Mouse (Mus musculus) layer of hippocampus, adult 9-11 months (tissue): ENCODE measurements around the gene Gtf2ird2.

Source experiments
- DNase-seq: peaks from one replicate; pipeline ENCODE4 v3.0.0; 2022

The Gtf2ird2 gene

DNA sequence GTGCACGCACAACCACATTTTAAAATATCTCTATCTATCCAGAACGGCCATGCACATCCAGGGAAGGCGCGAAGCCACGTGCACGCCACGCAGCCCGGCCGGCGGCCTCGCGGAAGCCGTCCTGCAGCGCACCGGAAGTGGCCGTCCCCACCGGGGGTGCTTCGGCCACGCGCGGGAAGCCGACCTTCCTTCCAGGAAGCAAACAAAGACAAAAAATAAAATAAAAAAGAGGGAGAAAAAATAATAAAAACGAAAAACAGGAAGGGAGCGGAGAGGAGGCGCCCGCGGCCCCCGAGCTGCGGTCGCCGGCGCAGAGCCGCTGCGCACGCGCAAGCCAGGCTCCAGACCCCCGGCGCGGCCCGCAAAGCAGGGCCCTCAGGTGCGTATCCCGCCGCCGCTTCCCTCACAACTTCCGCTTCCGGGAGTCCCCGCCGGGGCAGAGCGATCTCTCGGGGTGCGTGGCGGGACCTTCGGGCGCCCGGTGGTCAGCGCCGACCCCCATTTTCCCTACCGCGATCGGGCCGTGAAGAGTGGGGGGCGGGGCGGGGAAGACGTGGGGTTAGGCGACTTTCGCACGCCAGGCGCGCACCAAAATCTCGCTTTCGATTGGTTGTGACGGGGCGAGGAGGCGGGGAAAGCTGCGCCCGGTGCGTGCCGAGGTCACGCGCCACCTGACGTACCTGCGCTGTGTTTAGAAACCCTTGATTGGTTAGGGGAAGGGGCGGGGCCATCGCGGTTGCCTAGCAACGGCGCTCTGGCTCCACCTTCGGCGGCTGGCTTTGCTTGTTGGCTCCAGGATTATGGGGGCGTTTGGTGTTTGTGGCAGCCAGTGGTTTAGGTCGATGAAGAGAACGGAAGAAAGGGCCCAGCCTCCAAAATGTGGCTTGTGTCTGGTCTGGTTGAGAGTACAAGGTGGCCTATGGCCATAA lies at the start of gene Gtf2ird2:
Gene Gtf2ird2, plus strand, starts transcription at position 140 of the 929 bp plus-strand sequence.
- peak; percentile 99 for DNase-seq

DNA sequence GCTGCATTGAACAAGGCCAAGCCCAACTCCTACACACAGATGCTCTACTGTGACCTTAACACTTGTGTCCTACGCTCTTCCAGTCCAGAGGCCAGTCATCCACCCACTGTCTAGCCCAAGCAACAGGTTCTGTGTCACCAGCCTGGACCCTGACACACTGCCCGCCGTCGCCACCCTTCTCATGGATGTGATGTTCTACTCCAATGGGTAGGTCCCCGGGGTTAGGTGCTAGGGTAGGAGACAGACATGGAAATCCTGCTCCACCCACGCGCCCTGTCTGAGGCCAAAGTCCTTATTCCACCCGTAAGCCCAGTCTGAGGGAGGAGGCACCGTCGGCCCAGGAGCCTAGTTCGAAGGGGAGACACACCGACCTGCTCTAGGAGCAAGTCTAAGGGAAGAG lies 47.8 kb upstream of the Gtf2ird2 start:
- no peak for DNase-seq

DNA sequence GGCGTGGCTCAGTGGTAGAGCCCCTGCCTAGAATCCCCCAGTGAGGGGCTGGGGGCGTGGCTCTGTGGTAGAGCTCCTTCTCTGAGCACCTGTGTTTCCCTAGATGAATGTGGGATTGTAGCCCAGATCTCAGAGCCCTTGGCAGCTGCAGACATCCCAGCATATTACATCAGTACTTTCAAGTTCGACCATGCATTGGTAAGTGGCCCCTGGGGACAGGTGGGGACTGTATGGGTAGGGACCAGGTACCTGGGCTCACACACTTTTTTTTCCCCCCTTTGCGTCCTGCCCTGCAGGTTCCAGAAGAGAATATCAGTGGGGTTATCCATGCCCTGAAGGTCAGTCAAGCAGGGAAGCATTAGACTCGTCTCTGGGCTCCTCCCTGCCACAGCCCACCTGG lies 45.9 kb upstream of the Gtf2ird2 start:
- no peak for DNase-seq

DNA sequence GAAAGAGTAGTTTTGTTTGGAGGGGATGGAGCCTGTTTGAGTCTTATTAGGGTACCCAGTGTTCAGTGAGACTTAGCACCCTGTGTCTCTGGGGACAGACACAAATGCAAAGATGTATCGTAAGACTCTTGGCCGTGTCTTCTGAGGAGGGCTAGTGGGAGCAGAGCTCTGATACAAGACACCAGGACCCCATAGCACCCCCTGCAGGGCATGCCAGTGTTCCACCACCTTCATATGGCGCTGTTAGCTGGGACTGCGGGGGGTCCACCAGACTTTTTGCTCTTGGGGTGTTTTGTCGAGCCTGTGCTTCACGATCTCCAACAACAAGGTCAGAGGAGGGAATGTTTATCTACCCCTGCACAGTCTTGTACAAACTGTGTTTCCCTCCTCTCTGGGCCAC lies 44.4 kb upstream of the Gtf2ird2 start:
- DNase-seq, result no peak

DNA sequence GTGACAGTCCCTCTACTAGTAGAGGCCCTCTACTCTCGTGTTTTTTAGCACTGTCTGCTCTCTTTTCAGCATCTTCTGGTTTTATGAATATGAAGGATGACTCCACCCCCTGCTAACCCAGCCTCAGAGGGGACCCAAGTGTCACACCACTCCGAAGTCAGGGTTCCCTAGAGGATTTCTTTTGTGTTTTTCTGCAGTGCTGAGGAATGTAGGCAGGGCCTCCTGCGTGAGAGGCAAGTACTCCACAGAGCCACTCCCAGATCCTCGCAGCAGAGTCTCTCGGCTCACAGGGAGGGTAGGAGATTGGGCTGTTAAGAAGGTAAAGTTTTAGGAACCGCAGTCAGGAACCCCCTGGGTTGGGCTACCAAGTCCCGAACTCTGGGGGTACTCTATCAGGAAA lies 42.6 kb upstream of the Gtf2ird2 start:
- no peak for DNase-seq

DNA sequence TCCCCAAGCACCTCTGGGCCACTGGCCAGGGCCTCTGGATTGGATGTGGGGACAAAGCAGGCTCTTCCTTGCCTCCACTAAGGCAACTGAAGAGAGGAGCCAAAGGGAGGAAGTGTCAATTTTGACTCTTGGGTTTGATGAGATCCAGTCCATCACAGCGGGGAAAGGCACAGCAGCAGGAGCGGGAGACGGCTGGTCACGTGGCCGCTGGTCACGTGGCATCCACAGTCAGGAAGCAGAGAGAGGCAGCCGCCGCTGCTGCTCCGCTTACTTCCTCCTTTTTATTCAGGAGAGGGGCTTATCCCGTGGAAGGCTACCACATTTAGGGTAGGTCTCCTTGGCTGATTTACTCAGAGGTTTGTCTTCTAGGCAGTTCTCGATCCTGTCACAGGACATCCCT lies 41.4 kb upstream of the Gtf2ird2 start:
- no peak for DNase-seq

DNA sequence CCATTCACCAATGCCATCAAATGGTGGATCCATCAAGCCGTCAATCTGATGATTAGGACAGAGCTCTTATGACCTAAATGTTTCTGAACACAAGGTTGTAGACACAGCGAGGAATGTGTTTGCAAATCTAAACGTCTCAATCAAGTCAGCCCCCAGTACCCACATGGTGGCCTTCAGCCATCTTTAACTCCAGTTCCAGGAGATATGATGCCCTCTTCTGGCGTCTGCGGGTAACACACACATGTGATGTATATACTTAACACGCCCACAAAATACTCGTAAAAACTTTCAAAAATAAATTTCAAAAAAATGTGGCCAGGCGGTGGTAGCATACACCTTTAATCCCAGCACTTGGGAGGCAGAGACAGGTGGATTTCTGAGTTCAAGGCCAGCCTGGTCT lies 38.8 kb upstream of the Gtf2ird2 start:
- no peak for DNase-seq

DNA sequence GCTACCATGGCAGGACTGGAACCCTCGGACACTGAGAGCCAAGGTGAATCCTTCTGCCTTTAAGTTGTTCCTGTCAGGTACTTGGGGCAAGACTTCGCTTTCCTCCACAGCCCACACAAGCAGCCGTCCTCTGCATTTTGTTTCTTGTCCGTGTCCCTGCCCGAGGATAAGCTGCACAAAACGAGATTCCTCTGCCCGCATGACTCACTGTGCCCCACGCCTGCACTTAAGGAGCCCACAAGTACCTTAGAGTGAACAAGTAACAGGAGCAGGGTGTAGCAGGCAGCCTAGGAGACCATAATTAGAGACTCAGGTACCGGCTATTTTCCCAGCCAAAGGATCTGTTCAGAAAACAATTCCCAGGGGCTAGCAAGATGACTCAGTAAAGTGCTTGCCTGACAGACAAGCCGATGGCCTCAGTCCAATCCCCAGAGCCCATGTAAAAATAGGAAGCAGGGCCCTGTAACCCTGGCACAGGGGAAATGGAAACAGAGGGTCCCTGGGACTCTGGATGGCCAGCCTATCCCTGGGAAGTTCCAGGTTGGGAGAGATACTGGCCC lies 36.5 kb upstream of the Gtf2ird2 start:
- no peak for DNase-seq

DNA sequence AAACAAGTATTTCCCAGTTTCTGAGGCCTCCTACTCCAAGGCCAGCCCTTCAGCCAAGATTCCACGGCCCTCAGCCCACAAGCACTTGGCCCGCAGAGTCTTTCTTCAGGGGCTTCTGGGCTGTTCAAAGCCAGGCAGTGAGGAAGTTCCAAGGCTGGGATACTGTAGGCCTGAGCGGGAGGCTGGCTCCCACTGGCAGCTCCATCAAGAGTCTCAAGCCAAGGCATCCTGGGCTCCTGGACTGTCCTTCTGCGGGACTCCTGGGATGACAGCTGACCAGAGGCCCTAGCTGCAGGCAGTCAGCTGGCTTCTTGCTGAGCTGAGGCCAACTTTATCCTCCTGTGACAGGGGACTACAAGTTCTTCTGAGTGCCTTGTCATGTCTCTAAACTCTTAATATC lies 35.7 kb upstream of the Gtf2ird2 start:
- no peak for DNase-seq

DNA sequence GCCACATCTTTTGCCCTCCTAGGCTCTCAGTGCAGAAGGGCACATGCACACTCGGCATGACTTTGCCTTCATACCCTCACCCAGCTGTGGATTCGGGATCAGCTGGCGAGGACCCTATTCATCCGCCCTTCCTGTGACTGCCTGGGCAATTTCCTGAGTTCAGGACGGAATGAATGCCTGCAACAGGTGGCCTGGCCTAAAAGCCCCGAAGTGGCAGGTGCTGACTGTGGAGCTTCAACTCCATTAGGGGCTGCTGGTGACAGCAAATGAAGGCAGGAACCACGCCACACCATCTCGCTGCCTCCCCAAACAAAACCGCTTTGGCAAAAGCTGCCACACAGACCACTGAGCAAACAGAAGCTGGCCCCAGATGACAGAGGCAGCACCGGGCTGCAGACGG lies 31.9 kb upstream of the Gtf2ird2 start:
- DNase-seq, result no peak

DNA sequence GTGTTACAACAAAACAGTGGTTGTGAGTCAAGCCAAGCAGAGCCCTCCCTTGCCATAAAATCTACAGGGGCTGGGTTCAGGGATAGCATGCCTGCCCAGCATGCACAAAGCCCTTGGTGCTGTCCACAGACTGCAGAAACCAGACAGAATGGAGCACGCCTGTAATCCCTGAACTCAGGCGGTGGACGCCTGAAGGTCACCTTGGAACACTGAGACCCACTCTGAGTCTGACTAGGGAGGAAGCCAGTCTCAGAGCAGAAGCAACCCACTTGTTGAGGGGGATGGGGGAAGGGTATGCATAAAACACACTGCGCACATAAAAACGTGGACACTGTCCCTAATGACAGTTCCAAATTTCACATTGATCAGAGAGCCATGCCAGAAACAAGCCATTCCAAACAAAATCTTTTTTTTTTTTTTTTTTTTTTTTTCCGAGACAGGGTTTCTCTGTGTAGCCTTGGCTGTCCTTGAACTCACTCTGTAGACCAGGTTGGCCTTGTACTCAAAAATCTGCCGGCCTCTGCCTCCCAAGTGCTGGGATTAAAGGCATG lies 27.8 kb upstream of the Gtf2ird2 start:
- no peak for DNase-seq

DNA sequence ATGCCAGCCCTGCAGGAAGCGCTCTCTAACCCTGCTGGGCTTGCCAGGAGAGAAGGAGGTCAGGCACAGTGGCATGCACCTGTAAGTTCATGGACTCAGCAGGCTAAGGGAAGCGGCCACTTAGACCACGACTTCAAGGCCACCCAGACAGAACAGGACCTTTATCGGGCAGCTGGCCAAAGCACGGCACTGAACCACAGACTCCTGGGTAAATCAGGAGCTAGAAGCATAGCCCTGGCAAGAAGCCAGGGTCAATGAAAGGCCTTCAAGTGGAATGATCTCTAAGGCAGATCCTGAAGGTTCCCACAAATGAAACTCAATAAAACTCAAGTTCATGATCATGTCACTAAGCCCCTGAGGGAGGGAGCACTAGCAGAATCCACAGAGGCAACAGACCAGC lies 19.1 kb upstream of the Gtf2ird2 start:
- no peak for DNase-seq

DNA sequence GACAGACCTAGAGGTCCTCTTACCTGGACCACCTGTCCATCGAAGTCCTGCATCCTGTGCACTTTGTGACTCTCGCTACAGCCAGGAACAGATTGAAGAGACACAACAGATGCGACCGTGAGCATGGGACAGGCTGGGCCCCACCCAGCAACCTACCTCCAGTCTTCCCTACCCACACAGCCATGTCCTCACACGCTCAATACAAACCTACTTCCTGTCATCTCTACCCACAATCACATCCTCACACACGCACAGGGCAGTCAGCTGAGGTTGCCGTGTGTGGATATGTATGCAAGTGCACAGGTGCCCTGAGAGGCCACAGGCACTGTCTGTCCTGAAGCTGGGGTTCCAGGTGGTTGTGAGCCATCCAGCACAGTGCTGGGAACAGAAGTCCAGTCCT lies 17.2 kb upstream of the Gtf2ird2 start:
- no peak for DNase-seq

DNA sequence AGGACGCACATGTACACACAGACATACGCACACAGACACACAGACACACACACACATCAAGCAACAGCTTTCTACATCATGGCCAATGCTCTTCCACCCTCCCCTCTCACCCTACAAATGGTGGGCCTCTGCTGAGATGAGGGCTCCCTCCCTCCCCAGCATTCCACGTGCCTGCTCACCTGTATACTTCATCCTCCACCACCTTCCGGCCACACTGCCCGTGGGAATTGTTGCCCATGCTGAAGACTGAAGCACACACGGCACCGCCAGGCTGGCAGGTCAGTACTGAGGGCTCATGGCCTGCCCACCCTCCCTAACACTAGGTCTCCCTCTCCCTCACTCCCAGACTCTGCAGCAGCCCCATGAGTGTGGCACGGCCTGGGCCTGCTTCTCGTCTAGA lies 15.8 kb upstream of the Gtf2ird2 start:
- DNase-seq, result no peak

DNA sequence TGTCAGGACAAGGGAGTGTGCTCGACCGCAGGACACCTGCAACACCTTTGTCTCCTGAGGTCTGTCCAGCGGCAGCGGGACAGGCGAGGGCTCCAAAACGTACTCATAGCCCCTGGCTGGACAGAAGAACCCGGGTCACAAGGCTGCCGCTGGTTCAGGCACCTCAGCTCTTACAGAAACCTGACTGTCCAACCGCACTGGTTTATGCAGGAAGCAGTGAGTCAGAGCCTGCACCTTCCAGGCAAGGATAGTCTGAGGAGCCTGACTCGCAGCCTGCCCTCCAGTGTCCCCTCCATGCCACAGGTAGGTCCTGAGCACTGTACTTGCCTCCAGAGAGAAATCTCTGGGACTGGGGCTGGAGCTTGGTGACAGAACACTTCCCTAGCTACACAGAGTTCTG lies 14.6 kb upstream of the Gtf2ird2 start:
- DNase-seq, result no peak

DNA sequence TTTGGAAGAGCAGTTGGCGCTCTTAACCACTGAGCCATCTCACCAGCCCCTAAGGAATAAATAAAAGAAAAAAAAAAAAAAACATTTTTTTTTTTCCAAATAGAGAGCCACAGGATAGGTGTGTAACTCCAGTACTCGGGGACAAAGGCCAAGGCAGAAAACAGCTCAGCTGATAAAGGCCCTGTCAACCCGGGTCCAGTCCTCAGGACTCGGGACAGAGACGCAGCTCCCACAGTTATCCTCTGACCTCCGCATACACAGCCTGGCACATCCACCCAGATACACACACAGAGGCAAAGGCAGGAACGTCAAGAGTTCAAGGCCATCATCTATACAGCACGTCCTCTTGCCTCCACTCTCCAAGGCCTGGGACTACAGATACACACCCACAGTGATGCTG lies 13.7 kb upstream of the Gtf2ird2 start:
- no peak for DNase-seq

DNA sequence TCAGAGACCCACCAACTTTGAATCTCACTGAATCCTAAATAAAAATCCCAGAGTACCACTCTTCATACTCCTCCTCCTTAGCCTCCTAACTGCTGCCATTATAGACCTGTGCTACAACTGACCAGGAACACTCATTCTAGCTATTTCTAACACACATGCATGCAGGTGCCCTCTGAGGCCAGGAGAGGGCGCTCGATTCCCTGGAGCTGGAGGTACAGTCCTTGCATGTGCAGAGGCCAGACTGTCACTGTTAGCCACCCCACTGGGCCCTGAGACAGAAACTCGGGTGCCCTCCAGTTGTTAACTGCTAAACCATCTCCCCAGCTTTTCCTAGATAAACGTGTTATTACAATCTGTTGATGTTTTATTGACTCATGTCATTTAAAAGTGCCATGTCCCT lies 10.6 kb upstream of the Gtf2ird2 start:
- no peak for DNase-seq

DNA sequence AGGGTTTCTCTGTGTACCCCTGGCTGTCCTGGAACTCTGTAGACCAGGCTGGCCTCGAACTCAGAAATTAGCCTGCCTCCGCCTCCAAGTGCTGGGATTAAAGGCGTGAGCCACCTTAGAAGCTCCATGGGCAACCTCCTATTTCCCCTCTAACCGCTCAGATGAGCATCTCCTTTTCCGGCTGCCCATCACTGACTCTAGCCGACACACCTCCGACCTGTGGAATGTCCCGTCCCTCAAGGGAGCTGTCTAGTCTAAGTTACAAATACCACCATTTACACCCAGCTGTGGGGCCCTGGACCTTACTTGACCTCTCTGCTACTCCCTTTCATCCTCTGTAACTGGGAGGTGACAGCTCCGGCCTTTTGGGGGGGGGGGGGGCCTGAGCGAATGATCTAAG lies 8.1 kb upstream of the Gtf2ird2 start:
- DNase-seq, result no peak

DNA sequence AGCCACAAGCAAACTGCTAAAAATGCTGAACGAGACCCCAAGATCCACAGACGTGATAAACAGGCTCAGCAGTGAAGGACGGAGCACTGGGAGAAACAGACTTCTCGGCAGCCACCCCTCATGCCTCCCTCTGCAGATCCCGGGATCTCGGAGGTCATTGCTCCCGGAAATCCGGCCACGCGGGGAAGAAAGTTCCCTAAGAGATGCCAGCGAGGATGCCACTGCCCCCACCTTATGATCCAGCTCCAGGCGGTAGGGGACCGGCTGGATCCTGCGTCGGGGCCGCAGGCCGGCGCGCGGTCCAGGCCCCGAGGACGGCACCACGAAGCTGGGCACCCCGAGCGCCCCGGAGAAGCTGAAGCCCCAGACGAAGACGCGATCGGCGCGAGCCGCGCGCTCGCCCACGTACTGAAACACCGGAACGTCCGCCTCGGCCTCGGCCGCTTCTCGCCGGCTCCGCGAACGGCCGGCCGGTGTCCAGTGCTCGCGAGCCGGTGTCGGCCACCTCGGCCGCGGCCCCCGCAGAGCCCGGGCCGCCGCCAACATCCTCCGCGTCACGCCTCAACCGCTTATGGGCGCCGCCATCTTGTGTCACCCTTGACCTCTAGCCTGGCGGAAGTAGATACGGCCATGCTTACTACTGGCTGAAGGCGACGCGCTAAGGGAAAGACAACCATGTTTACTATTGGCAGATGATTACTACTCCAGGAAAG lies 7.5 kb upstream of the Gtf2ird2 start, which contains the start of gene Rcc1l:
Gene Rcc1l, minus strand, starts transcription at position 606 of the 713 bp plus-strand sequence.
- peak; percentile 90 for DNase-seq

DNA sequence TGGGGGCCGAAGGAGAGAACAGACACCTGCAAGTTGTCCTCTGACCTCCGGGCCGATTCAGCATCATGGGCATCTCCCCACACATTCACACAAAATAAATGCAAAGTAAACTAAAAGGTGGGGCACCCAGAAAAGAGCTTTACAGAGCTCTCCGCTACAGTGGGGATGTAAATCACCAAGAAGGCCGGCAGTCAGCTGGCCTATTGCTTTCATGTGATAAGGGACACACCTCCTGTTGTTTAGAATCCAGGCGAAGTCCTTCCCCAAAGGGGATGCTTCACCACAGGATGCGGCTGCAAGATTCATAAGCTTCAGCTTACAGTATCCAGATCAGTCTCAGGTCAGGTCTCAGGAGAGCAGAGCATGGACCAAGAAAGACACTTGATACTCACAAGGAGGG lies 5.3 kb upstream of the Gtf2ird2 start:
- DNase-seq, result no peak

DNA sequence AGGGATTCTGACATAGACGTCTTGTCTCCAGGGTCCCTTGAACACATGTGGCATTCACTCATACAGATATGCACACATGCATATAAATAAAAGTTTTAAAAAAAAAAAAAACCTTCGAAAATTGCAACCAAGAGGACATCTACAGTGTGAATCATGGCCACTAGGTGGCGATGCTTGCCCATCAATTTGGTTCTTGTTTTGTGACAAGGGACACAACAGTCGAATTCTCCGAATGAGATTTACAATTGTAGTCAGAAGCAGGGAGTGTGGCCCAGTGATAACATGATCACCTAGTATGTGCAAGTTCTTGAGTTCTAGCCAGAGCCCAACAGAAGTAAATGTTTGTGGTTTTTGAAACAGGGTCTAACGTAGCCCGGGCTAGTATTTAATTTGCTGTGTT lies 3.9 kb upstream of the Gtf2ird2 start:
- DNase-seq, result peak; percentile 67

DNA sequence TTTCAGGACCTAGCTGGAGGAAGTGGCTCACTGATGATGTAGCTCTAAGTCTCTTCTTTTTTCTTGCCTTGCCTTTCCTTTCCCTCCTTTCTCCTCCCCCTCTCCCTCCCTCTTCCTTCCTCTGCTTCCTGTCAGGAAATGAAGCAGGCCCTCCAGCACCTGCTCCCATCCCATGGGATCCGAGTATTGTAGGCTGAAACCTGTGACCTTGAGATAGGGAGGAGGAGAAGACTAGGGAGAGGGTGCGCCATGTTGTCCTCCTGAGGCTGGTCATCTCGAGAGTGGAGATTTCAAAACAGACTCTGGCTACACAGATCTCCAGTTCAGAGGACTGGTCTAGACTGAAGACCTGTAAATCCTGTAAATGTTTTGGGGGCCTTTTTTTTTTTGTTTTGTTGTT lies 1.6 kb upstream of the Gtf2ird2 start:
- DNase-seq, result no peak

DNA sequence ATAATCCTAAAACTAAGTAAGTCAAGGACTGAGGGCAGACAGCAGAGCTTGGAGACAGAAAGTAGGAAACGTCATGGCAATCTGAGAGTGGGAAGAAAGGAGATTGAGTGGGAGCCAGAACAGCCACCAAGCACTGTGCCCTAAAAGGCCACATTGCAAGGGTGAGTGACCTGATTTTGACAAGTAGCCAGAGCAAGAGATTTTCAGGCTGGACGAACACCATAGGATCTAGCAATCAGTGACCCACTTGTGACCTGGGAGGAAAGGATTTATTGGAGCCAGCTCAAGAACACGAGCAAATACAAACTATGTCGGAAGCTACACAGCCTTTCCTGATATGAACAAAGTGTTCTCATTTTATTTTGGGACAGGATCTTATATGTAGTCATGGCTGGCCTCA lies 1.1 kb upstream of the Gtf2ird2 start:
- no peak for DNase-seq

DNA sequence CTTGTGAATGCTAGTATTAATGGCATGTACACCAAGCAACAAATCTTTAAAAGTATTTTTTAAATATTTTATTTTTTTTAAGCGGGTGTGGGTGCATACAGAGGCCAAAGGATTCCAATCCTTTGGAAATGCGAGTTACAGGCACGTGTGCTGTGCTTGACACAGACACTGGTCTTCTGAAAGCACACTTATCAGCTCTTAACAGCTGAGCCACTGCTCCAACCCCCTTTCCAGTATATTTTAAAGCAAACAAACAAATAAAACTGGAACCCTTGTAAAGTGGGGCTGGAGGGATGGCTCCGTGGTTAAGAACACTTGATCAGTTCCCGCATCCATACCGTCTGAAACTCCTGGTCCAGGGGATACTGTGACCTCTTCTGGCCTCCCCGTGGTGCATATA lies 657 bp upstream of the Gtf2ird2 start:
- no peak for DNase-seq
